Mouse (Mus musculus) megakaryocyte, embryonic 14.5 days (primary cell): ENCODE data around the gene Dars.
A peak's percentile ranks its signal among the peaks of the same experiment; 100 is the strongest.

Experiments used
- FLI1 ChIP-seq: IDR thresholded peaks from 2 replicates; pipeline ENCODE4 v1.6.1; 2012; ENCODE audit warnings: low read length, inconsistent platforms, mixed read lengths
- GATA1 ChIP-seq: IDR thresholded peaks from 3 replicates; pipeline ENCODE4 v1.6.1; 2012; ENCODE audit warnings: mixed read lengths, low read length, inconsistent platforms, borderline replicate concordance

GRCm38 (mm10) chr1:128359554-128360376, 57.4 kb downstream of the Dars start, which contains the start of gene Mcm6:
- TF ChIP-seq FLI1 (peak; percentile 17; the same call in 1 of the 2 replicates), GATA1 (no peak)
